Mouse (Mus musculus) thymus, adult 2 months (tissue): ENCODE results near the gene Dst. TPM values are rescaled to one million over a fixed set of nuclear protein-coding genes. Genes with fewer than 3 reads are reported as not detected.

ENCODE experiments used
- DNase-seq: peaks from one replicate; pipeline ENCODE4 v3.0.0; 2021
- H3K27ac ChIP-seq: fragments of 200-500 bp; 2 replicates; pipeline ENCODE4 v1.5.1; 2012; ENCODE audit warnings: low read length, control low read depth; ENCODE audit not compliant: control insufficient read depth, insufficient read depth
- H3K27me3 ChIP-seq: fragments of 200-500 bp; 2 replicates; pipeline ENCODE4 v1.6.1; 2012; ENCODE audit warnings: mild to moderate bottlenecking, low read length, moderate library complexity, mixed read lengths; ENCODE audit not compliant: control insufficient read depth, insufficient read depth
- H3K36me3 ChIP-seq: fragments of 200-500 bp; 2 replicates; pipeline ENCODE4 v1.6.1; 2012; ENCODE audit warnings: mild to moderate bottlenecking, low read length, moderate library complexity; ENCODE audit not compliant: control insufficient read depth, insufficient read depth
- H3K4me1 ChIP-seq: fragments of 200-500 bp; replicated peaks from 2 replicates; pipeline ENCODE4 v1.6.1; 2012; ENCODE audit warnings: low read length; ENCODE audit not compliant: control insufficient read depth, insufficient read depth
- H3K4me3 ChIP-seq: fragments of 200-500 bp; 2 replicates; pipeline ENCODE4 v1.5.1; 2012; ENCODE audit warnings: mild to moderate bottlenecking, low read length, control low read depth, moderate library complexity; ENCODE audit not compliant: control insufficient read depth, insufficient read depth
- CTCF ChIP-seq: fragments of 200-500 bp; IDR thresholded peaks from 2 replicates; pipeline ENCODE4 v1.5.1; 2012; ENCODE audit warnings: mild to moderate bottlenecking, control low read depth, low read length, moderate library complexity, borderline replicate concordance; ENCODE audit not compliant: control insufficient read depth, poor library complexity, insufficient read depth; ENCODE audit errors: extremely low read depth
- POLR2A ChIP-seq: fragments of 200-500 bp; IDR thresholded peaks from 2 replicates; pipeline ENCODE4 v1.6.1; 2012; ENCODE audit warnings: mild to moderate bottlenecking, low read length, control low read depth, moderate library complexity; ENCODE audit not compliant: control insufficient read depth, poor library complexity, insufficient read depth; ENCODE audit errors: extremely low read depth
- WGBS: fragments of 180-500 bp; shearing (Covaris S2); methylation state at CpG from one replicate; pipeline ENCODE4 v1.1.7; 2018; 5-methylcytosine and 5-hydroxymethylcytosine counted together
- polyA plus RNA-seq: library from polyadenylated mRNA; depleted of rRNA; stranded (reverse); fragments of >200 nt; gene quantifications from 2 replicates; pipeline ENCODE4 v1.2.3, GENCODE M21; 2012

The Dst gene
- polyA plus RNA-seq, 1 experiment = 24.2 TPM

DNA sequence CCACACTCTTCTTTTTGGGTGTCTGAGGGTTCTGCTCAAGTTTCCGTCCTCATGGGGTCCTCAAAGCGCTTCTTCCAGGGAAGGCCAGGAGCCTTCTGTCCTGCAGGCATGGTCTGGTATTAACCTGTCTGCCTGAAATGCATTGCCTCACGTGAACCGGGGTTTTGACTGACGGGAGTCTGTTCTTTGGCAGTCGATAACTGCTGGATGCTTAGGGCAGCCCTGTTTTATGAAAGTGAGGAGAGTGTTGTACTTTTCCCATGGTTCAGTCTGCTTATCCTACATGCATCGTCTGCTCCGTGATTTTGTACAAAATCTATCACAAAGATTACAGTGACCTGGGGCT, 338.6 kb downstream of the Dst start:
- Histone ChIP-seq H3K27me3 (no peaks in the 10 kb centered on the region), H3K4me3 (no peak overlapping the region), H3K27ac (no peak overlapping the region), H3K4me1 (no peaks in the 10 kb centered on the region), H3K36me3 (no peaks in the 10 kb centered on the region)
- no peak for DNase-seq
- 97% methylated on average over 8 of the region's 8 CpGs for WGBS
- TF ChIP-seq CTCF (no peak), POLR2A (no peak)

DNA sequence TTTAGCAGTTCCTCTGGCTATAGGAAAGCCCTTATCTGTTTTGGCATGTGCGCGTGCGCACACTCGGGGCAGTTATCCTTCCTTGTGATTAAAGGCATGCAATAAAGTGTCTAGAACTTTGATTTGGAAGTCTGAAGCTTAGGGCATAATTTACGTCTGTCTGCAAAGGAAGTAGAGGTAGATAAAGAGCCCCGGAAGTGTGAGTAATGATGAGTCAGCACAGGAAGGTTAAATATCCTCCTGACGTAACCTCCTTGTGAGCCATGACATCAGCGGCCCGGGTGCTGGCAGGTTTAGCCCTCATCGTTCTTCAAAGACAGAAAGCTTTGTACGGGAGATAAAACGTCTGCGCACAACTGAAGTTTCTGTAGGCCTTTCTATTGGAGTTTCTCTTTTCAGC, 343.1 kb downstream of the Dst start:
- WGBS = 76% methylated on average over 13 of the region's 13 CpGs
- Histone ChIP-seq H3K4me3 (no peak overlapping the region), H3K27ac (no peak overlapping the region), H3K27me3 (no peaks in the 10 kb centered on the region), H3K4me1 (no peaks in the 10 kb centered on the region), H3K36me3 (no peaks in the 10 kb centered on the region)
- DNase-seq = no peak
- TF ChIP-seq CTCF (no peak), POLR2A (no peak)

DNA sequence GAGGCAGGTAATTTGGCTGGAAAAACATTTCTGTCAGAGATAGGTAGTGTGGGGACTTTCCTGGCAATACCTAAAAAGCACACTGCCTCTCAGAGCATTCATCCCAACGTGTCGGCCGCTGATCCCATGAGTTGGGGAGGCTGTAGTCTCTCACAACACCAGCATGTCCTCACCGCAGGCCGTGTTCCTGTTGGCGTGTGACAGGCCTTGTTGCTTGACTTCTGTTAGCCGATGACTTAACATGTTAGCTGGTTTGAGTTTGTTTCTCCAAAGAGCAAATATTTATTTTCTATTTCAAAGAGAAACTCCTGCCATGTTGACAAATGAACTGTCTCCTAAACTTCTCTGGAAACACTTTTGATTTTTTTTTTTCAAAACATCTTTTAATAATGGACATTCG, 344.2 kb downstream of the Dst start:
- no peak overlapping the region for H3K27ac ChIP-seq
- DNase-seq = no peak
- no peaks in the 10 kb centered on the region for H3K4me1 ChIP-seq
- TF ChIP-seq CTCF (no peak), POLR2A (no peak)
- no peaks in the 10 kb centered on the region for H3K36me3 ChIP-seq
- H3K27me3 ChIP-seq = no peaks in the 10 kb centered on the region
- WGBS = 96% methylated on average over 8 of the region's 8 CpGs
- no peak overlapping the region for H3K4me3 ChIP-seq

DNA sequence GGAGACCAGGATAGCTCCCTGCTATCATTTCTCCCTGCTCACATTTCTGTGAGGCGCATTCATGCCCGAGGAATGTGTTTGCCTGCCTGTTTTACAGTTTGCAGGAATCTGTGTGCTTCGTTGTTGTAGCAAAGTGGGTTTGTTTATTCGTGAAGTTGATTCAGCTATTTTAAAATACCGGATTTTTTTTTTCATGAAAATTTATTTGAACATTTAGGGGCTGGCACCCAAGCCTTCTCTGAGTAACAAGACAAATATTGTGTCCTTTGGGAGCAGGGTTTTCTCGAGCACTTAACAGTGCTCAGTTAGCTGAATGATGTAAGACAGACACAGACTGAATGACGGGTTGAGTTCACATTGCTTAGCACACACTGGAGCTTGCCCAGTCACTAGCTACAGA, 345.9 kb downstream of the Dst start:
- Histone ChIP-seq H3K27ac (no peak overlapping the region), H3K36me3 (no peaks in the 10 kb centered on the region), H3K27me3 (no peaks in the 10 kb centered on the region), H3K4me1 (no peaks in the 10 kb centered on the region), H3K4me3 (no peak overlapping the region)
- no peak for TF ChIP-seq CTCF
- no peak for TF ChIP-seq POLR2A
- 95% methylated on average over 7 of the region's 7 CpGs for WGBS
- DNase-seq = no peak

DNA sequence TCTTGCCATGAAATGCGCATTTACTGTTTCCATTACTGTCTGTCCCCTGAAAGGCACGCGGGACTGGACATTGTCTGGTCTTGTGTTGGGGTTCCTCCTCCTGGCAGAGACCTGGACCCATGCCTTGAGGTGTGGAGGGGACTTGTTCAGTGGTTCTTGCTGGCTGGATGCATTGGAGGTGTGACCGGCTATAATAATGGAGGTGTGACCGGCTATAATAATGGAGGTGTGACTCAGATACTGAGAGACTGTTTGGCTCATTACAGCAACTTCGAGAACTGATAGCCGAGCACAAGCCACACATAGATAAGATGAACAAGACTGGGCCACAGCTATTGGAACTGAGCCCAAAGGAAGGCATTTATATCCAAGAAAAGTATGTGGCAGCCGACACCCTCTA, 351.9 kb downstream of the Dst start:
- no peaks in the 10 kb centered on the region for H3K4me1 ChIP-seq
- TF ChIP-seq POLR2A (no peak), CTCF (no peak)
- no peaks in the 10 kb centered on the region for H3K27me3 ChIP-seq
- no peak overlapping the region for H3K27ac ChIP-seq
- no peak for DNase-seq
- H3K4me3 ChIP-seq = no peak overlapping the region
- H3K36me3 ChIP-seq = no peaks in the 10 kb centered on the region
- WGBS = 90% methylated on average over 8 of the region's 8 CpGs

DNA sequence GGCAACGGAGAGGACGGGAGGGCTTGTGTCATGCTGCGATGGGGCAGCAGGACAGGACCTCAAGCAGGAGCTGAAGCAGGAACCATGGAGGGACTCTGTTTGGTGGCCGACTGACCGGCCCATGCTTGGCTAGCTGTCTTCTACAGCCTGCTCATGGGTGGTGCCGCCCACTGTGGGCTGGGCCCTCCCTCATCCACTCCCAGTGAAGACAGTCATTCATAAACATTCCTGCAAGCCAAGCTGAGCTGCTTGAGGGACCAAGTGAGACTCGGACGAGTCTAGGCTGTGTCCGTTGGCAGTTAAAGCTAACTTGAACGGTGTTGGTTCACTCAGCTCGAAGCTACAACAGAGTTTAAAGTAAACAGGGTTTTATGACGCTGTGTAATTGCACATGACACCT, 353.0 kb downstream of the Dst start:
- H3K27ac ChIP-seq = no peak overlapping the region
- no peak overlapping the region for H3K4me3 ChIP-seq
- 91% methylated on average over 12 of the region's 12 CpGs for WGBS
- no peak for DNase-seq
- no peaks in the 10 kb centered on the region for H3K4me1 ChIP-seq
- no peaks in the 10 kb centered on the region for H3K36me3 ChIP-seq
- H3K27me3 ChIP-seq = no peaks in the 10 kb centered on the region
- no peak for TF ChIP-seq POLR2A

DNA sequence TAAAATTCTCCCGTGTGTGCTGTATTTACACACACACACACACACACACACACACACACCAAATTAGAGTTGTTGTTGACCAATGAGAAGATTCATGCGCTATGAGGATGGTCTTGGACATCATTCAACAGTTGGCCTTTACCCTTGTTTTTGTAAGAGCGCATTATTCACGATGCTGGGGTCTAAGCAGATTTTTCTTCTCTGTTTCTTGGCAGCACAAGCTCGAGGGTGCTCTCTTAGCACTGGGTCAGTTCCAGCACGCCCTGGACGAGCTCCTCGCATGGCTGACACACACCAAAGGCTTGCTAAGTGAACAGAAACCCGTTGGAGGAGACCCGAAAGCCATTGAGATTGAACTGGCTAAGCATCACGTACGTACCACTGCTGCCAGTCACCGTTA, 360.5 kb downstream of the Dst start:
- TF ChIP-seq CTCF = no peak
- TF ChIP-seq POLR2A = no peak
- no peaks in the 10 kb centered on the region for H3K4me1 ChIP-seq
- no peak overlapping the region for H3K4me3 ChIP-seq
- H3K27me3 ChIP-seq = no peaks in the 10 kb centered on the region
- no peaks in the 10 kb centered on the region for H3K36me3 ChIP-seq
- H3K27ac ChIP-seq = no peak overlapping the region
- WGBS = 93% methylated on average over 13 of the region's 13 CpGs
- DNase-seq = no peak
